Mouse (Mus musculus) ES-Bruce4 (cell line): ENCODE results near the gene Hoxb3.

Experiments used
- CTCF ChIP-seq: IDR thresholded peaks from one replicate; pipeline ENCODE4 v1.8.1; 2011; ENCODE audit warnings: low read depth, low read length
- EP300 ChIP-seq: IDR thresholded peaks from 2 replicates; pipeline ENCODE4 v1.6.1; 2011; ENCODE audit warnings: low read depth, low read length; ENCODE audit not compliant: insufficient read depth
- POLR2A ChIP-seq: IDR thresholded peaks from one replicate; pipeline ENCODE4 v1.8.1; 2011; ENCODE audit warnings: low read length; ENCODE audit not compliant: insufficient read depth

- TF ChIP-seq CTCF, result no peak
- no peak for TF ChIP-seq POLR2A
- TF ChIP-seq EP300, result no peak
Measured at GRCm38 (mm10) chr11:96327122-96327521, 4.0 kb downstream of the Hoxb3 start.
